Mouse (Mus musculus) kidney, adult 18-20 months (tissue): Measurements from ENCODE around the gene Gm4353.
"Not testable (repeated sequence)": the region's sequence is repeated elsewhere in the genome, so short reads cannot be mapped to it uniquely, and the experiment has no call there.

ENCODE experiments used
- DNase-seq: peaks from one replicate; pipeline ENCODE4 v3.0.0; 2021

The Gm4353 gene

GRCm38 (mm10) chr7:116084366-116084765 is at the start of gene Gm4353:
Gene Gm4353, minus strand, starts transcription at chr7:116084635.
- not testable (repeated sequence) for DNase-seq

DNA sequence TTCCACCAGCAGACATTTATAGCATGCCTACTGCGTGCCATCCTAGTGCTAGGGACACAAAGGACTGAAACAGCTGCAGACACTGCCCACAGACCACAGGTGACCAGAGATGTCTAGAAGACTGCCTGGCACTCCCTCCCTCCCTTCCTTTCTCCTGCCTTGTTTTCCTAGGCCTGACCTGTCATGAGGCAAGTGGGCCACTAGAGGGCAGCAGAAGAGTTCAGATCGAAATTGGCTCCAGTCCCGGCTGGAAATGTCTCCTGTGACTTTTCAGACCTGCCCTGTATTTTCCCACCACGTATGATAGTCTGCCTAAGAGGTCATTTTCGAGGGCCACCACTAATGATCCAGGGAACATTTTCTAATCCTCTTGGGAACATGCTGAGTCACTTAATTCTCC is 47.6 kb upstream of the Gm4353 start:
- peak; percentile 81 for DNase-seq

DNA sequence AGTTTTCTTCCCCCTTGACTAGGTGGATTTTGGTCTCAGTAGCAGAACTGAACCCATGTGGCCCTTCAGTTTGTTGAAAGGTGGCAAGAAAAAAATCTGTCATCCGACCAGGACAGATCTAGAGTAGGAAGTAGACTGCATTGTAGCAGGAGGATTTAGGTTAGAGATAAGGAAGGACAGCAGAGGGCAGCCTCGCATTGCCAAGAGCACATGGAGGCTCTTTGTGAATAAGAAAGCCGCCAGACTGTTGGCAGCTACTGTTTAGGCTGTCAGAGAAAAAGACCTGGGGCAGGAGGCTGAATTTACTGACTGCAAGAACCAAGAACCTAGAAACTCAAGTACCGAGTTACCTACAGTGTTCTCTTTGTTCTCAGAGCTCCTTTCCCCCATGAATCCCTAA is 47.0 kb upstream of the Gm4353 start:
- no peak for DNase-seq

GRCm38 (mm10) chr7:116129374-116129773 is 44.9 kb upstream of the Gm4353 start:
- no peak for DNase-seq

DNA sequence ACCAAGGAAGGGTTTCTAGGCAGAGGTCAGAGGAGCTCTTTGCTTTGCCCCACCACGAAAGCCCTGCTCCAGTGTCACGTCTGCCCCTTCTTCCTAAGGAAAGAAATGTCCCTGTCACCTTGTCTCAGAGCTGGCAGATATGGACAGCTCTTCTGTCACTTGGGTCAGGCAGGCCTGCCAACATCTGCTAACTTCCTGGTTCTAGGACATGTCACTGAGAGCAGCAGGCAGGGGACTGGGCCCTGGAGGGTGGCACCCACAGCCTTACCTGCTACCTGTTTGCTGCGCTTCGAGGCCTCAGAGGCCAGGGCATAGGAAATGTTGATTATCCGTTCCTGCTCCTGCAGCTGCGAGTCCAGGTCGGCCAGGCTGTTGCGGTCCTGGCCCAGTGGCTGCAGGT is 43.9 kb upstream of the Gm4353 start:
- no peak for DNase-seq

DNA sequence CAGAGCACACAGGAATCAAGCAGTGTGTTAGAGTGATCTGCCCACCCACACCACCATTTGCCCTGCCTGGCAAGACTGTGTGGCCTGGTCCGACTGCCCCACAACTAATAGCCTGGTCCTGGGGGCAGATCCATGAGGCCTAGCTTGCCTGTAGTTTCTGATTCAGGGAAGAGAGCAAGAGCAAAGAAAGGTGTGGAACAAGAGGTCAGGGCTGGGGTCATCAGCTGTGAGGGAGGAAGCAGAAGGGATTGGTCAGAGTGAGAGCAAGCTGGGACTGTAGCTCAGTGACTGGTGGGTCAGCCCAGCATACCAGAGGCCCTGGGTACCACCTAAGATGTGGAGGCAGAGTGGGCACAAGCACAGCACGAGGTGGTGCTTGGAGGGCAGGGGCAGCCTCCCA is 42.6 kb upstream of the Gm4353 start:
- DNase-seq: no peak

GRCm38 (mm10) chr7:116125671-116126070 is 41.2 kb upstream of the Gm4353 start:
- no peak for DNase-seq

- no peak for DNase-seq
These were observed 39.6 kb upstream of the Gm4353 start for GRCm38 (mm10) chr7:116124057-116124456.

- no peak for DNase-seq
These were observed 39.2 kb upstream of the Gm4353 start for GRCm38 (mm10) chr7:116123597-116123985.

DNA sequence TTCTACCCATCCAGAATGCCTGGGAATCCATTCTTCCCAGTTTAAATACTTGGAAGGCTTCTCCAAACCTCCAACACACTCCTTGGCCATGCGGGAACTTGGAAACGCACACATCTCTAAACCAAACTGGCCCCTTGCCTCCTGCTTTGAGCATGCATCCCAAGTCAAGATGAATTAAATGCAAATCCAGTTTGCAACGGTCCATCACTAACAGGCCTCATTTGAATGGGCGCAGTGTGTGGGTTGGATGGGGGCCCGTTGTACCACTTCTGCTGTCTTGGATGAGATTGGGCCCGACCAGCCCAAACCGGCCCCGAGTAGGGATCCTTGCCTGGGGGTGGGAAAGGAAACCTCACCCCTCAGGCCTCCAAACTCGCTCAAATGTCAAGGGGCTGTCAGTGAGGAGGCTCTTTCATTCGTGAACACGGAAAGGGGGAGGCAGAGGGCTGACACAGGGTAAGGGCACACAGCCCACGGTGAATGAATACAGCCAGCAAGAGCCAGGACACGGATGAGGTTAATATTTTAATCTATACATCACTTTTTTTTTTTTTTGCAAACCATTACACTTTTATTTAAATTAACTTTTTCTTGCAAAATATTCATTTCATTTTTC is 38.7 kb upstream of the Gm4353 start:
- no peak for DNase-seq

GRCm38 (mm10) chr7:116121202-116121601 is 36.8 kb upstream of the Gm4353 start:
- no peak for DNase-seq

- DNase-seq: no peak
These were observed 36.3 kb upstream of the Gm4353 start for GRCm38 (mm10) chr7:116120737-116121136.

GRCm38 (mm10) chr7:116119306-116119857 is 34.9 kb upstream of the Gm4353 start:
- DNase-seq: no peak

DNA sequence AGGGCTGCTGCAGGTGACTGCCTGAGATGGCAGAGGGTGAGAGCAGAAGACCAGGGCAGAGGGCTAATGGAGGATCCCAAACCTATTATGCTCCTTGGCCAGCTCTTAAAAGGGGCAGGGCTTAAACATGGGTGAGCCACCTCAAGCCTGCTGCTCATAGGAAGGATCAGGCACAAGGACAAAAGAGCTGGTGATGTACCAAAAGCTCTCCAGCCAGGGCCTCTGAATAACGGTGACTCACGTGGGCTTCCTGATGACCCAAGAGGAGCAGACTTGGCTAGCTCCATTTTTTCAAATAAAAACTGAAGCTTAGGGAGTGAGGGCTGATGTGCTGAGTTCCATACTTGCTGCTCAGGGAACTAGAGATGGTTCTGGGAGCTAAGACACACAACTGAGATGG is 31.6 kb upstream of the Gm4353 start:
- DNase-seq: no peak

- DNase-seq: no peak
These were observed 30.9 kb upstream of the Gm4353 start for GRCm38 (mm10) chr7:116115216-116115930.

GRCm38 (mm10) chr7:116111546-116111945 is 27.1 kb upstream of the Gm4353 start:
- no peak for DNase-seq

GRCm38 (mm10) chr7:116110661-116111060 is 26.2 kb upstream of the Gm4353 start:
- DNase-seq: no peak

GRCm38 (mm10) chr7:116103091-116103490 is 18.7 kb upstream of the Gm4353 start:
- DNase-seq: no peak

DNA sequence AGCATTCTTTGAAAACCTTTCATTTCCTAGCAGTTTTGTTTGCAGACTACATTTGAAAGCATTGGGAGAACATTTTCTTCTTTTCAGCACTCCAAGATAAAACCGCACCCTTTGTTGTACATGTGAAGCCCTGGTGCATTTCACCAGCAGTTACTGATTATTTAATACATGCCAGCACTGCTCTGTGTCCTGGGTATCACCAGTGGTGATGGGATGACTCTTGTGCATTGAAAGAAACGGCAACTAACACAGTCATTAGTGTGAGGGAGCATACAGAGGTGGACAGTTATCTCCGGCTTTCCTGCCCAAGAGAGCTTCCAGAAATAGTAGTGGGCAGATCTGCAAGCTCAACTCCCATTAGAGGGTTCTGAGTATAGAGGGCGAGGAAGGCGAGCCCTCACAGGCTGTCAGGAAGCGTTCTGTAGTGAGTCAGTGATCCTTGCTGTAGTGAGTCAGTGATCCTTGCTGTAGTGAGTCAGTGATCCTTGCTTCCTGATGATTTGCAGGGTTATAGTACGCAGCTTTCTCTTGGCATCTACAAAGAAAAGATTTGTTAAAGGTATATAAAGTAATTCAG is 15.6 kb upstream of the Gm4353 start:
- DNase-seq: no peak

DNA sequence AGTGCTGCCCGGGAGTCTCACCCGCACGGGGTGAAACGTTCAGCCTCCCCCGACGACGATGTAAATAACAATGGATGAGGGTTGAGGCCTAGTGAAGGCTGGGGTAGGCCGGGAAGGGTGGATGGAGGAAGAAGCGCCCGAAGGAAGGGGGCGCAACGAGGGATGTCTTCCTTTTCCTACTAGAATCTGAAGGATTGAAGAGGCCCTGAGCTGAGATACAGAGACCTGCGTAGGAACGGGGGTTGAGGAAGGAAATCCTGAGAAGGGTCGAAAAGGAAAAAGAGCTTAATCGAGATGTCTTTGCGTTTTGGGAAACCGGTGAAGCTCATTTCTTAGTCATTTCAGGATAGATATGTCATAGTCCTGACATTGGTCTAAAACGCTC is 9.0 kb upstream of the Gm4353 start:
- DNase-seq: no peak

DNA sequence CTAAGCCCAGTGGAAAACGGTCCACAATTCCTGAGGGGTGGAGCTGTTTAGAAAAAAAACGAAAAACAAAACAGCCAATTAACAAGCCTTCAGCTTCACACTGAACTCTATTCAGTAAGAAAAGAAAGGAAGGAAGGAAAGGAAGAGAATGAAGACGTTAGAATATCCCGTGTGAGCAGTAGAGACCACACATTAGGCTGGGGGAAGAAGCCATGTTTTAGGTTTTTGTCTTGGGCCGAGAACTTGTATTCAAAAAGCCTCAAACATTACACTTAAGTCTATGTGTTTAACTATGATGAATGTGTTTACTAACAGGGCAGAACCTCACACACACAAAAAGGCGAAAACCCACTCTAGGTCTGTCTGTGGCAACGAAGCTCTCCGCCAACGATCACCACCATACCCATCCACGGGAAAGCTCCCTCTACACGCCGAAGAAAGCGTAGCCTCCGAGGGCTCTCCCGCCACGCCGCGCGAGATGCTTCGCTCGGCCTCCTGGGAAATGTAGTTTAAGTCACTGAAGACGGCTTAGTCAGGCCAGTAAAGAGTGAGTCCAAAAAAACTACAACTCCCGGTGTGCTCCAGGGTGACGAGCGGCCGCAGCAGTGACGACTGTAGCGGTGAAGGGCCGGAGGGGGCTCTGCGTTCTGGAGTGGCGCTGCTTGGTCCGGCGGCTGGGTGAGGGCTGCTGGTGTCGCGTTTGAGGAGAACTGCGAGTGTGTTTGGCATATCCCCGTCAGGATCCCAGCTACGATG is 8.5 kb upstream of the Gm4353 start:
- peak; percentile 93 for DNase-seq

DNA sequence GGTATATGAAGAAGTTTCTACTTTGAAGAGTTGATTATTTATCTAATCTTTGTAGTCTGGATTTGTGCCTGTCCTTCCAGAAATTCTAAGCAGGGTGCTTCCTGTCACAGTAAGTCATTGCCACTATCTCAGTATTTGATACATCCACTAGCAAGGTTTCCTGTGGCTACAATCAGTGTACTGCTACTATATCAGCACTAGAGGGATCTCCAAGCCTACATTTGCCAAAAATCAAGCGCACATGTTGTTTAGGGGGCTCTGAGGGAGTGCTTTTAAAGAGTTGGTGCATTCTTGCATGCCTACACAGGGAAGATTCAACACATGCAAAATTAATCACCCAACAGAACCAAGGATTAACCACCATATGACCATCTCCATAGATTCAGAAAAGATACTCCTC is 23.7 kb downstream of the Gm4353 start:
- no peak for DNase-seq

DNA sequence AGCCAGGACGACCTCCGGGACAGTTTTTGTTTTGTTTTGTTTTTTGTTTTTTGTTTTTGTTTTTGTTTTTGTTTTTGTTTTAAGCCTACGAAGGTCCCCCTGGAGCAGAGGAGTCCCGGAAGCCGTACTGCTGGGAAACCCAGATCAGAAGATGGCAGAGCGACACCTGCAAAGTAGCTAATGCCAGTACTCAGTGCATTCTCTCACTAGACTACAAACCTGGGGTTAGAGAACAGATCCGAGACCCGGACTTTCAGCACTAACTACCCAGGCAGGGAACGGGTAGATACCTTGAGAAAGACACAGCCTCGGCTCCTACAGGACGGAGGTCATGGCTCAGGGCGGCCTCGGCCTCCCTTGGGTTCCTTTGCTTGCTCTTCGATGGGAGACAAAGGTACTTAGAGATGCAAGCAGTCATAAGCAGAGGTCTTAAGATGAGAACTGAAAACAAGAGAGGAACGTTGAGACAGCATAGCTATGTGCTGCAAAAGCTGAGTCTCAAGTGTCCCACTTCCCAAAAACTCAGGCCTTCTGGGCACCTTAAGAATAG is 43.9 kb downstream of the Gm4353 start:
- DNase-seq: no peak
